Mouse (Mus musculus) adipose tissue, adult 10 weeks (tissue): ENCODE data around the gene Tmem243. TPM values are rescaled to one million over a fixed set of nuclear protein-coding genes. Genes with fewer than 3 reads are reported as not detected.

Experiments
- polyA plus RNA-seq: library from polyadenylated mRNA; stranded (reverse); fragments of 350-450 nt; fragmentation: Illumina TruSeq; extraction: RNeasy Lipid Tissue Mini Kit (QIAGEN cat#74804); gene quantifications from one replicate; pipeline ENCODE4 v1.2.3, GENCODE M21; 2014; ENCODE audit warnings: low read depth, low replicate concordance

Tmem243 gene
- polyA plus RNA-seq = 28.8 TPM

DNA sequence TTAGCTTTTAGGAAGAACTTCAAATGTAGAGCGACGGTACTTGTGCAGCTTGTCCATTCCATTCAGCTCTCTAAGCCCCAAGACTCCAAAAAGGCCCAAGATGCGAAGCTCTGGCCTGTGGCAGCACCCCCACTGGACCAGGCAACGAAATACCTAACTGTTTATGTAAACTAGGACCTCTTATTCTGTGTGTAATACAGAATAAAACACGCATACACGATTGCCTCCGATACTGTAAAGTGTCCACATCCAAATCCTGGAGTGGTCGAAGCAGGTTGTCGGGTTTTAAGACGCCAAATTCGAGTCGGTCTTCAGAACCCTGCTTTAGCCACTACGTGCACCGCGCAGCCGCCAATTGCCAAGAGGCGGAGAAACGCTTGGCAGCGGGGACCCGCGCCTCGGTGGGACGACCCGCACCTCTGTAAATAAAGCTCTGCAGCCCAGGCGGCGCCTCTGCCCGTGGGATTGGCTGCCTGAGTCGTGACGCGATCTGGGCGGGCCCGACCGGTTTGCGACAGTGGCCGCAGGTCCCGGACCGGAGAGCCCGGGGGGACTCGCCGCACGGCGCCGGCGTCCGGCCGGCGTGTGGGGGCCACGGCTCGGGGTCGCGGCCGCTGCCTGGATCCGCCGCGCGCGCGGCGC is at the start of gene Tmem243:
TSS of gene Tmem243 (plus strand) at position 462 of the 642 bp plus-strand sequence.

GRCm38 (mm10) chr5:9161456-9162041 is 61.1 kb downstream of the Tmem243 start, which contains the start of gene Dmtf1:
Gene Dmtf1, minus strand, starts transcription at chr5:9161776.

Other genes starting within 250 kb of the Tmem243 start
- 0.32 TPM for gene Abcb4, start 207.0 kb upstream of the Tmem243 start, polyA plus RNA-seq
- gene Crot, start 103.3 kb upstream of the Tmem243 start, polyA plus RNA-seq = 47.7 TPM
- 24.4 TPM for gene Dmtf1, start 61.1 kb downstream of the Tmem243 start, polyA plus RNA-seq
- 1.3 TPM for gene 9330182L06Rik, start 165.4 kb downstream of the Tmem243 start, polyA plus RNA-seq